ENCODE assay signal across 27 mouse cellular contexts in genomic region chrX:157568840-157569239, GRCm38 (mm10). TPM values are rescaled to one million over a fixed set of nuclear protein-coding genes. Genes with fewer than 3 reads are reported as not detected.
"Had no signal": no experiment of that assay in that cellular context is flagged by ENCODE, and none has a peak within 500 bp of the region (broad histone marks: within the 10 kb centered on the region; RNA-seq: fewer than 3 reads in every experiment).

Yy2 (minus strand) TSS chrX:157568985.

- H3K9ac ChIP-seq: kidney, embryonic 15.5 days; limb, embryonic 13.5 days; liver, embryonic 12.5 days; liver, embryonic 15.5 days; lung, embryonic 15.5 days; midbrain, embryonic 13.5 days had no signal

- H3K9me3 ChIP-seq: kidney, embryonic 15.5 days; limb, embryonic 10.5 days; limb, embryonic 13.5 days; liver, embryonic 12.5 days; liver, embryonic 15.5 days; lung, embryonic 15.5 days; megakaryocyte, embryonic 14.5 days; midbrain, embryonic 10.5 days; midbrain, embryonic 13.5 days had no signal

- H3K4me3 ChIP-seq: kidney, embryonic 15.5 days; limb, embryonic 10.5 days; limb, embryonic 13.5 days; liver, embryonic 12.5 days; liver, embryonic 15.5 days; lung, embryonic 15.5 days; megakaryocyte, embryonic 14.5 days; midbrain, embryonic 10.5 days; midbrain, embryonic 13.5 days had no signal

- H3K4me1 ChIP-seq: kidney, embryonic 15.5 days; limb, embryonic 10.5 days; limb, embryonic 13.5 days; liver, embryonic 12.5 days; liver, embryonic 15.5 days; lung, embryonic 15.5 days; megakaryocyte, embryonic 14.5 days; midbrain, embryonic 10.5 days; midbrain, embryonic 13.5 days had no signal

- H3K4me2 ChIP-seq: kidney, embryonic 15.5 days; limb, embryonic 13.5 days; liver, embryonic 12.5 days; liver, embryonic 15.5 days; lung, embryonic 15.5 days; midbrain, embryonic 13.5 days had no signal

- DNase-seq: kidney, adult 8-10 months; kidney, postnatal 10 days; kidney, postnatal 4 days; liver; lung, adult 18-20 months; lung, postnatal 10 days; lung, postnatal 36 days; thymus, adult 2 months; thymus, postnatal 14 days; thymus, postnatal 4 days had no signal

- H3K27ac ChIP-seq: kidney, embryonic 15.5 days; limb, embryonic 10.5 days; limb, embryonic 13.5 days; liver, embryonic 12.5 days; liver, embryonic 15.5 days; lung, embryonic 15.5 days; midbrain, embryonic 10.5 days; midbrain, embryonic 13.5 days; stomach, postnatal 0 days had no signal

- H3K27me3 ChIP-seq: kidney, embryonic 15.5 days; limb, embryonic 13.5 days; liver, embryonic 12.5 days; liver, embryonic 15.5 days; lung, embryonic 15.5 days; megakaryocyte, embryonic 14.5 days; midbrain, embryonic 13.5 days had no signal

- ATAC-seq: intestine, postnatal 0 days; liver, embryonic 12.5 days; midbrain, embryonic 13.5 days; midbrain, embryonic 16.5 days had no signal

RNA-seq across cellular contexts. Expression of gene Yy2, which starts in this region (rescaled TPM):
- total RNA-seq: layer of hippocampus, postnatal 14 days; left cerebral cortex, adult 18-20 months; left cerebral cortex, postnatal 25 days had no signal
- polyA plus RNA-seq: small intestine, adult 2 months; spleen, adult 2 months; thymus, adult 2 months had no signal
